Mouse (Mus musculus) fibroblast of lung, adult 2 months (primary cell): ENCODE data around the gene Amhr2.
A peak's percentile ranks its signal among the peaks of the same experiment; 100 is the strongest.

ENCODE experiments used
- DNase-seq: peaks from one replicate; pipeline ENCODE4 v3.0.0-alpha.2; 2011; ENCODE audit warnings: low read depth

Amhr2 gene

DNA sequence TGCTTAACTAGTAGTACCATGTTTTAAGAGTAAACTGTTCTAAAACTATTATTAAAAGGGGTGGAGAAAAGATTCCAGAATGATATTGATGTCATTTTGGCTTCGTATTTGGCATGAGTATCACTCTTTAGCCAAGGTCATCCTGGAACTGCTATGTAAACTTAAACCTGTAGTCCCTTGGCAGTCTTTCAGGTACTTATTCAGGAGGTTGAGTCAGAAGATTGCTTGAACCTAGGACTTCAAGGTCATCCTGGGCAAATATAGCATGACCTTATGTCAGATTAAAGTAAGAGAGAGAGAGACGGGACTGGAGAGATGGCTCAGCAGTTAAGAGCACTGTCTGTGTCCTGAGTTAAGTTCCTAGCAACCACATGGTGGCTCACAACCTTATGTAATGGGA is 20.5 kb upstream of the Amhr2 start:
- DNase-seq, result no peak

- DNase-seq, result no peak
Observed at GRCm38 (mm10) chr15:102426963-102427362, 18.2 kb upstream of the Amhr2 start.

DNA sequence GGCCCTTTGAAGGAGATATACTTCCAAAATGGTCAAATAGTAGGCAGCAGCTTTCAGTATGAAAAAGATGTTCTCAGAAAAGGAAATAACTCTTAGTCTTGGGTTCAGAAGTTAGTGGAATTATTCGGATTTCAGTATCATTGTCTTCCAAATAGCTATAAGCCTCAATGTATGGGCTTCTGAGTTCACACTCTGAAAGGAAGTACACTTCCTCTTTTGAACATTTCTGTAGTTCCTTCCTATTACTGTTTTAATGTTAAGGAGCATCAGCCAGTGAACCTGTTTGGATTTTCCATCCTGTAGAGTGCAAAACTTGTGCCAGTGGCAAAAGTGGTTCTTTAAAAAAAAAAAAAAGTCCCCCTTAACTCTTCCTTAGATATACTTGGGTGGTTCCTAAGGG is 13.1 kb upstream of the Amhr2 start:
- no peak for DNase-seq

- DNase-seq, result no peak
Observed at GRCm38 (mm10) chr15:102433173-102433572, 12.0 kb upstream of the Amhr2 start.

DNA sequence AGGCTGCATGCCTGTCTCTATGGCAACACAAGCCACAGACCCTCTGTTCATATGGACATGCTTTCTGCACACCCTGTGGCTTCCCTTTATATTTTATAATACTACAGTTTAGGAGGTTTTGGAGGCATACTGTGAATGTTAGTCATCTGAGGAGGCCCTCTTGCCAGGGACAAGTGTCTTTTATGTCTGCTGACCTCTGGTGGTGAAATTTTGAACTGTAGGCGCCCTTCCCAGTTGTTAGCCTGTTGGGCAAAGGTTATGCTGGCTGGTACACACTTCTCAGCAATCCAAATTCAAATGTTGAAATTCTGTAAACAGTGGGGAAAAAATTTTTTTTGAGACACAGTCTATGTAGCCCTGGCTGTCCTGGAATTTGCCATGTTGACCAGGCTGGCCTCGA is 2.7 kb upstream of the Amhr2 start:
- DNase-seq, result peak; percentile 76

DNA sequence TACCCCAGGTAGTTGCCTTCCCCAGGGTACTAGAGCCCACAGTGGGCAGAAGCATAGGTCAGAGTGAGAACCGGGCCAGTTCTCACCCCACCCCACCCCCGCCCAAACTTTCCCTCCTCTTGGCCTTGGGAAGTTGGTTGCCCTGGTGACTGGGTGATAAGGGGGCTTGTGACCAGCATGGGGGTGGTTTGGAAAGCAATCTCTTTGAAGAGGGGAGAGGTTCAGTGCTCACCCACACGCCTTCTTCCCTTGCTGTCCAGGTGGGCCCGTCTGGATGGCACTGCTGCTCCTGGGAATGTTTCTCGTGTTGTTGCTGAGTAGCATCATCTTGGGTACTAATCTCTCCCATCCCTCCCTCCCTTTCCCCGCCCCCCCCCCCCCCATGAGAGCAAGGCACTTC is 1.3 kb downstream of the Amhr2 start:
- DNase-seq, result no peak

- no peak for DNase-seq
Observed at GRCm38 (mm10) chr15:102449366-102449765, 4.2 kb downstream of the Amhr2 start.

DNA sequence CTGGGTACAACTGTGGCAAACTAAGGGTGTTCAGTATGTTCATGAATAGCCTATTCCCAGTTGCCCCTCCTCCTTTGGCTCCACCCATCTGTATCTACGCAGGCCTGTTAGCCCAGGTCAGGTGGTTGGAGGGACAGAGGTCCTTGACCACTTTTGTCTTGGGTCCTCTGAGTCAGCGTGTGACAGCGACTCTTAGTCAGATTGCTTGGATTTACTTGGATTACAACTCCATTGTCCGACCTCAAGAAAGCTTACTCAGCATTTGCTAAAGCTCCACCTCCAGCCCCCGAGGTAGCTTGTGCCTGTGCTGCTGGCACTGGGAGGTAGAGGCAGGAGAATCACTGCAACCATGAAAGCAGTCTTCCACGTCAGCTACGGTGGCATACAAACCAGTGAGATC is 5.8 kb downstream of the Amhr2 start:
- no peak for DNase-seq

- no peak for DNase-seq
Observed at GRCm38 (mm10) chr15:102451666-102452430, 6.7 kb downstream of the Amhr2 start.

GRCm38 (mm10) chr15:102455993-102456392 is 10.8 kb downstream of the Amhr2 start:
- DNase-seq, result no peak

DNA sequence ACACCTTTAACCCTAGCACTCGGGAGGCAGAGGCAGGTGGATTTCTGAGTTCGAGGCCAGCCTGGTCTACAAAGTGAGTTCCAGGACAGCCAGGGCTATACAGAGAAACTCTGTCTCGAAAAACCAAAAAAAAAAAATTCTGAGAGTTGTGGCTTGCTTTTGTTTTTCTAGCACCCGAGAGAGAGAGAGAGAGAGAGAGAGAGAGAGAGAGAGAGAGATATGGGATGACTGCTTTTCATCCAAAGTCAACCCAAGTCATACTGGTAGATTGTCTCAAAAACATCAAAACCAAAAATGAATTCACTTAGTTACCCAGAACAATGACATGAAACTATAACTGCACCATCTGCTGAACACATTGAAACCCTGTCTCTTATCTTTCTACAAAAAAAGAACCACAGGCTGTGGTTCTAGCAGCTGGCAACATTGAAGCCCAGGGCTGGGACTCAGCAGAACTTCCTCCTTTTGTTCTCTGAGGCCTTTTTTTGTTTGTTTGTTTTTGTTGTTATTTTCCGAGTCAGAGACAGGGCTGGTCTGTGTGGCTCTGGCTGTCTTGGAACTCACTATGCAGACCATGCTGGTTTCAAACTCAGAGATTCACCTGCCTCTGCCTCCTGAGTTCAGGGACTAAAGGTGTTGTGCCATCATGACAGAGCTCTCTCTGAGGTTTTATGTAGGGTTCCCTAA is 13.0 kb downstream of the Amhr2 start:
- no peak for DNase-seq

GRCm38 (mm10) chr15:102458904-102459317 is 13.7 kb downstream of the Amhr2 start, which contains the start of gene Prr13:
TSS of gene Prr13 (plus strand) at chr15:102459028.
- peak; percentile 92 for DNase-seq

DNA sequence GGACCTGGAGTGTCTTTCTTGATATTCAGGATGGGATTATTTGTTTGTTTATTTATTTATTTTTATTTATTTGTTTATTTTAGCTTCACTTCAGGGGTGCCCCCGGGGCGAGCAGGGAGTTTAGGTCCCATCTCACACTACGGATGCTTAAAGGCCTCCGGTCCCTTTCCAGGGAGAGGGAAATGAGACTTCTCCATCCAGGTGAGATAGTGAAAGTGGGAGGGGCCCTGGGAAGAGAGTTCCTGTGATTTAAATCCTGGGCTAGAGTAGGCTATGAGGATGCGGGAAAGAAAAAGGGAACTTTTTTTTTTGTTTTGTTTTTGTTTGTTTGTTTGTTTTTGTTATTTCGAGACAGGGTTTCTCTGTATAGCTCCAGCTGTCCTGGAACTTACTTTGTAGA is 14.2 kb downstream of the Amhr2 start:
- DNase-seq, result no peak

- no peak for DNase-seq
Observed at GRCm38 (mm10) chr15:102459847-102460246, 14.7 kb downstream of the Amhr2 start.

DNA sequence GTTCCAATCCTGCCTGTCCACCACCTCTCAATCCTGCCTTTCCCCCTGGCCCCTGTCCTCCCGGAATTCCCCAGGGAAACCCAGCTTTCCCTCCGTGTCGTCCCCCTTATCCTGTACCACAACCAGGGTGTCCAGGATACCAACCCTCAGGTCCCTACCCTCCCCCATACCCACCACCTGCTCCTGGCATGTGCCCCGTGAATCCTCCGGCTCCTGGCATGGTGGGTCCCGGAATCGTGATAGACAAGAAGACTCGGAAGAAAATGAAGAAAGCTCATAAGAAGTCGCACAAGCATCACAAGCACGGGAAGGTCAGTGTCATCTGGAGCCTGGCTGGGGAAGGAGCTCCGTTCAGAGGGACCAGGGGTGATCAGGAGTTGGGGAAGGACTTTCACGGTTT is 15.2 kb downstream of the Amhr2 start:
- no peak for DNase-seq

DNA sequence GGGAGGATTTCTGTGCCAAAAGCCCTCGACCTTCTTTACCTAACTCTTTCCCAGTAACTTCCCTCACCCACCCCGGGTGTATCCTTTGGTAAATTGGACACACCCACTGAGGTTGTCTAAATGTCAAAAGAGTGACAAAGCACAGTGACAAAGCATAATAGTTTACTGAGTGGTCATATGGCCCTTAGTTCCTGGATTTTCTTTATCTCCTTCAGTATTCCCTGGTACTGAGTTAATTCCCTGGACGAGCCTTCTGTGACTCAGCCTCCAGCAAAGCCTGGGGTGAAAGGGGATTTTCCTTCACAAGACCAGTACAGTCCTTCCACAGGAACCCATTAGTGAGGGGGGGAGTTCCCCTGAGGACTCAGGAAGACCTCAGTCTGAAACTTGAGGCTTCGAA is 15.8 kb downstream of the Amhr2 start:
- DNase-seq, result no peak

- DNase-seq, result no peak
Observed at GRCm38 (mm10) chr15:102461430-102462075, 16.4 kb downstream of the Amhr2 start.

GRCm38 (mm10) chr15:102463666-102464065 is 18.5 kb downstream of the Amhr2 start:
- DNase-seq, result no peak

DNA sequence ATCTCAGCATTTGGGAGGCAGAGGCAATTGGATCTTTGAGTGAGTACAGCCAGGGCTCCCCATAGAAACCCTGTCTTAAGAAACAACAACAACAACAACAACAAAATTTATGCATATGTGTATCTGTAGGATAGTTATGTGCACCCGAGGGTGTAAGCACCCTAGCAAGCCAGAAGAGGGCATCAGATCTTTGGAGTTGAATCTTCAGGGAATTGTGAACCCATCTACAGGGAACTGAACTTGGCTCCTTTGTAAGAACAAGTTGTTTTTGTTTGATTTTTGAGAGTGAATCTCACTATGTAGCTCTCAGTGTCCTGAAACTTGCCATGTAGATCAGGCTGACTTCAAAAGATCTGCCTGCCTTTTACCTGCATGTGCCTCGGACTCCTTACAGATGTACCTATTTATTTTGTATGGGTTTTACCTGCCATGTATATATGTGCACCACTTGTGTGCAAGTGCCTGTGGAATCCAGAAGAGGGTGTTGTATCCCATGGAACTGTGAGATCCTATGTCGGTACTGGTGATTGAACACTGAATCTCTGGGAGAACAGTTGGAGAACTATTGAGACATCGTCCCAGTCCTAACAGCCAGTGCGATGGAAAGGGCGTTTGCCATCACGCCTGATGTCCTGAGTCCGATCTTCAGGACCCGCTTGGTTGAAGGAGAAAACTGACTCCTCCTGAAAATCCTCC is 23.7 kb downstream of the Amhr2 start:
- no peak for DNase-seq

GRCm38 (mm10) chr15:102470183-102470604 is 25.0 kb downstream of the Amhr2 start, which contains the start of gene Pcbp2:
TSS of gene Pcbp2 (plus strand) at chr15:102470539.
- DNase-seq, result peak; percentile 94

- no peak for DNase-seq
Observed at GRCm38 (mm10) chr15:102470605-102471294, 25.6 kb downstream of the Amhr2 start.

GRCm38 (mm10) chr15:102471295-102471645 is 26.1 kb downstream of the Amhr2 start:
- DNase-seq, result no peak
